Mouse (Mus musculus) kidney, adult 2 months (tissue): ENCODE data around the gene Fam129c.

Experiments used
- CTCF ChIP-seq: fragments of 200-500 bp; conservative IDR thresholded peaks from 2 replicates; pipeline ENCODE4 v1.5.1; 2011; ENCODE audit warnings: low read depth, mild to moderate bottlenecking, control low read depth, low read length, moderate library complexity, mixed read lengths; ENCODE audit not compliant: insufficient read depth, insufficient read length
- POLR2A ChIP-seq: fragments of 200-500 bp; IDR thresholded peaks from one replicate; pipeline ENCODE4 v1.6.1; 2011; ENCODE audit warnings: low read depth, low read length, control low read depth

DNA sequence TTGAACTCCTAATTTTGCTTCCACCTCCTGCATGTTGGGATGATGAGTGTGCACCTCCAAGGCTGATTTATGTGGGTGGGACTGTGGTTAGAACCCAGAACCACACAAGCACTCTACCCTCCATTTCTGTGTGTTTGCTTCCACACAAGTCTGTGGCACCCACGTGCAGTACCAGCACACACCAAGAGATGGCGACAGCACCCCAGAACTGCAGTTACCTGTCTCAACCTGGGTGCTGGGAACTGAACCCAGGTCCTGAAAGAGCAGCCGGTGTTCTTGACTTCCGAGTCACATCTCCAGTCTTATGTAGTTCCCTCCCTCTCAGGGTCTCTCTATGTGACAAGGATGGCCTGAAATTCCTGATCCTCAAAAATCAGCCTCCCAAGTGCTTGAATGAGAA lies 33.5 kb upstream of the Fam129c start:
- TF ChIP-seq CTCF = no peak; the same call in 1 of the 2 replicates
- no peak for TF ChIP-seq POLR2A
